Mouse (Mus musculus) limb, embryonic 10.5 days (tissue): ENCODE data around the gene Ewsr1. TPM values are rescaled to one million over a fixed set of nuclear protein-coding genes. Genes with fewer than 3 reads are reported as not detected.

Source experiments
- microRNA-seq: library from miRNA; unstranded; fragments of <30 nt; microRNA quantifications from one replicate; pipeline ENCODE4, GENCODE M21; 2017
- polyA plus RNA-seq: library from polyadenylated mRNA; unstranded; fragments of >200 nt; fragmentation: Nextera tagmentation; extraction: Ambion mirVana; gene quantifications from 2 replicates; pipeline ENCODE4 v1.2.1, GENCODE M21; 2016

Ewsr1 gene
- polyA plus RNA-seq, 1 experiment from 2014 or later = 996 TPM

Small RNA genes within 50 kb of the gene (microRNA-seq; reads per million reads assigned to microRNA genes)
- 2.1 reads per million for gene Gm47296

Other genes starting within 250 kb of the Ewsr1 start
- gene Nf2, start 249.7 kb downstream of the Ewsr1 start, polyA plus RNA-seq = 61.4 and 63.8 TPM in 2 replicates
- gene Nipsnap1, start 225.3 kb downstream of the Ewsr1 start, polyA plus RNA-seq = 75.9 and 84.2 TPM in 2 replicates
- gene Thoc5, start 203.9 kb downstream of the Ewsr1 start, polyA plus RNA-seq = 46.3 and 47.5 TPM in 2 replicates
- 0.08 TPM in 1 of 2 replicates, not detected in the other for gene Nefh, start 151.2 kb downstream of the Ewsr1 start, polyA plus RNA-seq
- gene Ap1b1, start 112.4 kb downstream of the Ewsr1 start, polyA plus RNA-seq = 49.2 and 60.2 TPM in 2 replicates
- 0.34 and 0.51 TPM in 2 replicates for gene Rasl10a, start 41.1 kb downstream of the Ewsr1 start, polyA plus RNA-seq
- gene Gas2l1, start 33.9 kb downstream of the Ewsr1 start, polyA plus RNA-seq = 27.5 and 34.4 TPM in 2 replicates
- 29.0 and 31.6 TPM in 2 replicates for gene Rhbdd3, start 340 bp downstream of the Ewsr1 start, polyA plus RNA-seq
- gene Emid1, start 53.0 kb upstream of the Ewsr1 start, polyA plus RNA-seq = 12.1 and 12.3 TPM in 2 replicates
- gene Kremen1, start 162.3 kb upstream of the Ewsr1 start, polyA plus RNA-seq = 16.8 and 17.8 TPM in 2 replicates